9 mouse cellular contexts compared by ENCODE assay signal in the genomic region with DNA sequence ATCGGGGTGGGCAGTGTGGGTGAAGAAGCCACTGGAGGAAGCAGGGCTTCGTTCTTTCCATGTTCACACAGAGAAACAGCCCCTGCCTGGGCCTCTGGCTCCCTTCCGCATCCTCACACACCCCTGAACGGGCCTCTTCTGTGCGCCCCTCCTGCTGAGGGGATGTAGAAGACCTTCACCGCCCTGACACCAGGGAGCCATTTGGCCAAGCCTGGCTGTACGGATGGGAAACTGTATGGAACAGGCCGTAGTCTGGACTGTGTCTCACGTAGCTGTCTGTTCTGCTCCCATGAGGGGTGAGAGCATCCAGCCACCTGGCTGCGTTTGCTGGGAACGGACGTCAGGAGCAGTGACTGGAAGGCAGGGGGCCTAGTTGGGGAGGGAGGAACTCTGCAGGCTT. TPM values are rescaled to one million over a fixed set of nuclear protein-coding genes. Genes with fewer than 3 reads are reported as not detected.
DNase-seq lines count a peak whose midpoint lies in the region; ATAC-seq and TF ChIP-seq lines count a peak whose summit lies in the region.
"Had no signal": no experiment of that assay in that cellular context is flagged by ENCODE, and none has a peak within 500 bp of the region (broad histone marks: within the 10 kb centered on the region; RNA-seq: fewer than 3 reads in every experiment).

No protein-coding gene starts in this region.

- no peak for TF ChIP-seq EP300 in heart, adult 2 months (IDR thresholded peaks at IDR 0.05; ENCODE audit: insufficient read depth, low read depth, low read length)

- intact Hi-C loops in heart, adult 2 months (cut with DNase I) = loop anchor here (2.0 kb wide), 1 partner anchor 170 kb away; no protein-coding TSS in a partner anchor

- peak overlapping the region; percentile 49 for H3K4me2 ChIP-seq in heart, embryonic 13.5 days
- H3K4me2 ChIP-seq in liver, embryonic 11.5 days = peak overlapping the region; percentile 55

- H3K9ac ChIP-seq in heart, embryonic 13.5 days = peak overlapping the region; percentile 45
- no peak overlapping the region for H3K9ac ChIP-seq in heart, adult 2 months (ENCODE audit: low read depth, low read length)
- peak overlapping the region; percentile 55 for H3K9ac ChIP-seq in liver, embryonic 11.5 days (ENCODE audit: low read depth, low read length)

- WGBS in heart, embryonic 13.5 days = 18% methylated on average over 12 of the region's 12 CpGs
- WGBS in heart, adult 2 months = 50% methylated on average over 12 of the region's 12 CpGs
- 54% methylated on average over 12 of the region's 12 CpGs for WGBS in thymus, adult 2 months
- WGBS in liver, embryonic 11.5 days = 13% methylated on average over 12 of the region's 12 CpGs

- no peak for DNase-seq in heart, adult 2 months
- DNase-seq in thymus, postnatal 14 days = peak; percentile 24
- no peak for DNase-seq in thymus, adult 2 months
- peak; percentile 59 for DNase-seq in liver, embryonic 11.5 days (ENCODE audit: low spot score)
- no peak for DNase-seq in layer of hippocampus, adult 11-12 months (ENCODE audit: low spot score)
- no peak for DNase-seq in layer of hippocampus, adult 2 months (ENCODE audit: low spot score in 2 of 2)
- no peak for DNase-seq in adrenal gland, adult 2 months

- H3K4me3 ChIP-seq in heart, embryonic 13.5 days = no peak overlapping the region
- H3K4me3 ChIP-seq in heart, adult 2 months = no peak overlapping the region
- no peak overlapping the region for H3K4me3 ChIP-seq in thymus, adult 2 months (ENCODE audit: control insufficient read depth, insufficient read depth, low read length)
- H3K4me3 ChIP-seq in liver, embryonic 11.5 days (ENCODE audit: low read depth, low read length) = no peak overlapping the region
- no peak overlapping the region for H3K4me3 ChIP-seq in layer of hippocampus, adult 2 months

- peak overlapping the region; percentile 80 for H3K27ac ChIP-seq in heart, embryonic 13.5 days (replicated peaks)
- no peak overlapping the region for H3K27ac ChIP-seq in heart, adult 2 months
- H3K27ac ChIP-seq in thymus, adult 2 months (ENCODE audit: control insufficient read depth, insufficient read depth, low read length) = no peak overlapping the region
- H3K27ac ChIP-seq in liver, embryonic 11.5 days (ENCODE audit: low read depth, low read length) = peak overlapping the region; percentile 95
- H3K27ac ChIP-seq in layer of hippocampus, adult 2 months = no peak overlapping the region

- H3K36me3 ChIP-seq in heart, embryonic 13.5 days = no peaks in the 10 kb centered on the region
- no peaks in the 10 kb centered on the region for H3K36me3 ChIP-seq in heart, adult 2 months (ENCODE audit: control insufficient read depth, insufficient read depth, low read length)
- no peaks in the 10 kb centered on the region for H3K36me3 ChIP-seq in thymus, adult 2 months (ENCODE audit: control insufficient read depth, insufficient read depth, low read length)
- no peaks in the 10 kb centered on the region for H3K36me3 ChIP-seq in liver, embryonic 11.5 days (ENCODE audit: control insufficient read depth, insufficient read depth, low read length)

- no peak for TF ChIP-seq CTCF in heart, adult 2 months (IDR thresholded peaks at IDR 0.05)
- TF ChIP-seq CTCF in thymus, adult 2 months (IDR thresholded peaks at IDR 0.05; ENCODE audit: borderline replicate concordance, control insufficient read depth, extremely low read depth, insufficient read depth, low read length, poor library complexity) = no peak
- TF ChIP-seq CTCF in layer of hippocampus, adult 2 months (conservative IDR thresholded peaks at IDR 0.05) = no peak

- 0 out of 2 replicates have a peak, but pooled peaks have one; percentile 10 for ATAC-seq in heart, embryonic 13.5 days (ENCODE audit: extremely low read depth, insufficient number of reproducible peaks, low FRiP score, low TSS enrichment)
- ATAC-seq in liver, embryonic 11.5 days (replicated peaks; ENCODE audit: low FRiP score) = peak; percentile 9

- H3K79me2 ChIP-seq in heart, adult 2 months (replicated peaks; ENCODE audit: control insufficient read depth, insufficient read depth, low read length) = no peaks in the 10 kb centered on the region

- H3K9me3 ChIP-seq in heart, embryonic 13.5 days = no peaks in the 10 kb centered on the region
- no peaks in the 10 kb centered on the region for H3K9me3 ChIP-seq in liver, embryonic 11.5 days (ENCODE audit: control insufficient read depth, low read length)

- H3K4me1 ChIP-seq in heart, embryonic 13.5 days = peaks cover 73% of the 10 kb centered on the region
- H3K4me1 ChIP-seq in heart, adult 2 months (ENCODE audit: control insufficient read depth, insufficient read depth, low read length) = no peaks in the 10 kb centered on the region; the same call in 1 of the 2 replicates
- H3K4me1 ChIP-seq in thymus, adult 2 months (replicated peaks; ENCODE audit: control insufficient read depth, insufficient read depth, low read length) = peaks cover 26% of the 10 kb centered on the region
- H3K4me1 ChIP-seq in liver, embryonic 11.5 days (replicated peaks; ENCODE audit: control insufficient read depth, insufficient read depth, low read length) = peaks cover 50% of the 10 kb centered on the region

- TF ChIP-seq POLR2A in heart, adult 2 months (IDR thresholded peaks at IDR 0.05; ENCODE audit: insufficient read depth, low read depth, low read length) = no peak
- TF ChIP-seq POLR2A in thymus, adult 2 months (IDR thresholded peaks at IDR 0.05; ENCODE audit: control insufficient read depth, extremely low read depth, insufficient read depth, low read length, poor library complexity) = no peak

- no peaks in the 10 kb centered on the region for H3K27me3 ChIP-seq in heart, embryonic 13.5 days (replicated peaks)
- H3K27me3 ChIP-seq in heart, adult 2 months (ENCODE audit: control insufficient read depth, insufficient read depth, low read length) = no peaks in the 10 kb centered on the region
- no peaks in the 10 kb centered on the region for H3K27me3 ChIP-seq in thymus, adult 2 months (ENCODE audit: control insufficient read depth, insufficient read depth, low read length)
- no peaks in the 10 kb centered on the region for H3K27me3 ChIP-seq in liver, embryonic 11.5 days (replicated peaks; ENCODE audit: control insufficient read depth, insufficient read depth, low read length)

RNA-seq across cellular contexts. Expression of gene Dlk1, which starts 15.8 kb away (rescaled TPM):
- polyA plus RNA-seq in heart, embryonic 13.5 days (2015; fragmentation: Nextera tagmentation; extraction: Ambion mirVana) = 103 and 130 TPM in 2 replicates
- total RNA-seq in heart, adult 2 months (2021) = under 1 TPM in 1 of 2 experiments, not detected in 1; 0.23 TPM
- 0.90 and 1.3 TPM in 2 replicates for polyA plus RNA-seq in heart, adult 2 months (2012; rRNA removed)
- polyA plus RNA-seq in thymus, adult 2 months (2012; rRNA removed) = 2.2 and 4.1 TPM in 2 replicates
- polyA plus RNA-seq in liver, embryonic 11.5 days (2014; fragmentation: Nextera tagmentation; extraction: Ambion mirVana) = 744 and 770 TPM in 2 replicates
- total RNA-seq in layer of hippocampus, adult 2 months (2021) = 1 to 10 TPM; 4.8 to 5.0 TPM
- 100 to 1,000 TPM; 623 to 917 TPM for total RNA-seq in adrenal gland, adult 2 months (2021)
- 1,239 and 1,424 TPM in 2 replicates for polyA plus RNA-seq in adrenal gland, adult 2 months (2012; rRNA removed)
- total RNA-seq: common myeloid progenitor, adult 5-6 weeks had no signal

Comparison
In these comparisons a context has a peak if more than half of its experiments do, and no peak if none do; other contexts are left out.
1. H3K27ac ChIP-seq: peak in heart, embryonic 13.5 days (single experiment) and liver, embryonic 11.5 days (single experiment); none in heart, adult 2 months (single experiment), thymus, adult 2 months (single experiment) and layer of hippocampus, adult 2 months (single experiment).
2. DNase-seq: peak in thymus, postnatal 14 days (single experiment) and liver, embryonic 11.5 days (single experiment); none in heart, adult 2 months (0 of 2), thymus, adult 2 months (single experiment), layer of hippocampus, adult 11-12 months (single experiment), layer of hippocampus, adult 2 months (0 of 2) and adrenal gland, adult 2 months (single experiment).
3. RNA of gene Dlk1, which starts 15.8 kb away (polyA plus RNA-seq): 1,239 to 1,424 TPM in adrenal gland, adult 2 months, 744 to 770 TPM in liver, embryonic 11.5 days and 103 to 130 TPM in heart, embryonic 13.5 days; 2.2 to 4.1 TPM in thymus, adult 2 months and 0.90 to 1.3 TPM in heart, adult 2 months; every median in the first group is over 10 times any median in the second.